Mouse (Mus musculus): ENCODE data around the gene Mitf. TPM values are rescaled to one million over a fixed set of nuclear protein-coding genes. Genes with fewer than 3 reads are reported as not detected.

Mitf gene
- polyA plus RNA-seq, 1 experiment = 2.6 TPM

GRCm38 (mm10) chr6:97995606-97996307 is 188.9 kb downstream of the Mitf start:
- H3K27me3 ChIP-seq (ENCODE audit: control insufficient read depth, insufficient read depth, low read length) = no peaks in the 10 kb centered on the region
- no peak overlapping the region for H3K27ac ChIP-seq (ENCODE audit: insufficient read depth, low read length)
- no peak for TF ChIP-seq CTCF (IDR thresholded peaks at IDR 0.05; ENCODE audit: extremely low read depth, insufficient read depth, insufficient read length, insufficient replicate concordance)
- no peak for TF ChIP-seq POLR2A (IDR thresholded peaks at IDR 0.05; ENCODE audit: low read depth, low read length)
- no peak overlapping the region for H3K4me3 ChIP-seq (ENCODE audit: extremely low read depth, insufficient read depth, insufficient read length)
- H3K4me1 ChIP-seq (ENCODE audit: control insufficient read depth, insufficient read depth, insufficient read length) = no peaks in the 10 kb centered on the region
- no peak for DNase-seq (ENCODE audit: low read depth in 1 of 2, low spot score in 2 of 2)
- WGBS = 31% methylated on average over 11 of the region's 11 CpGs
- H3K36me3 ChIP-seq (ENCODE audit: control insufficient read depth, insufficient read depth, low read length) = no peaks in the 10 kb centered on the region

- no peaks in the 10 kb centered on the region for H3K36me3 ChIP-seq (ENCODE audit: control insufficient read depth, insufficient read depth, low read length)
- TF ChIP-seq POLR2A (IDR thresholded peaks at IDR 0.05; ENCODE audit: low read depth, low read length) (no peak), CTCF (IDR thresholded peaks at IDR 0.05; ENCODE audit: extremely low read depth, insufficient read depth, insufficient read length, insufficient replicate concordance) (no peak)
- 82% methylated on average over 4 of the region's 4 CpGs for WGBS
Measured at GRCm38 (mm10) chr6:98001551-98001950, 194.7 kb downstream of the Mitf start.

GRCm38 (mm10) chr6:98003114-98003513 is 196.3 kb downstream of the Mitf start:
- Histone ChIP-seq H3K4me1 (ENCODE audit: control insufficient read depth, insufficient read depth, insufficient read length) (no peaks in the 10 kb centered on the region), H3K36me3 (ENCODE audit: control insufficient read depth, insufficient read depth, low read length) (no peaks in the 10 kb centered on the region), H3K27me3 (ENCODE audit: control insufficient read depth, insufficient read depth, low read length) (no peaks in the 10 kb centered on the region), H3K27ac (ENCODE audit: insufficient read depth, low read length) (no peak overlapping the region), H3K4me3 (ENCODE audit: extremely low read depth, insufficient read depth, insufficient read length) (no peak overlapping the region)
- no peak for TF ChIP-seq CTCF (IDR thresholded peaks at IDR 0.05; ENCODE audit: extremely low read depth, insufficient read depth, insufficient read length, insufficient replicate concordance)
- TF ChIP-seq POLR2A (IDR thresholded peaks at IDR 0.05; ENCODE audit: low read depth, low read length) = no peak
- 16% methylated on average over 3 of the region's 3 CpGs for WGBS
- no peak for DNase-seq (ENCODE audit: low read depth in 1 of 2, low spot score in 2 of 2)

More at GRCm38 (mm10) chr6:98001551-98001950, 194.7 kb downstream of the Mitf start:
- no peak for DNase-seq (ENCODE audit: low read depth in 1 of 2, low spot score in 2 of 2)
- Histone ChIP-seq H3K27ac (ENCODE audit: insufficient read depth, low read length) (no peak overlapping the region), H3K4me1 (ENCODE audit: control insufficient read depth, insufficient read depth, insufficient read length) (no peaks in the 10 kb centered on the region), H3K27me3 (ENCODE audit: control insufficient read depth, insufficient read depth, low read length) (no peaks in the 10 kb centered on the region), H3K4me3 (ENCODE audit: extremely low read depth, insufficient read depth, insufficient read length) (no peak overlapping the region)

- no peaks in the 10 kb centered on the region for H3K36me3 ChIP-seq (ENCODE audit: control insufficient read depth, insufficient read depth, low read length)
- TF ChIP-seq CTCF (IDR thresholded peaks at IDR 0.05; ENCODE audit: extremely low read depth, insufficient read depth, insufficient read length, insufficient replicate concordance) (peak; percentile 6; the same call in 1 of the 2 replicates), POLR2A (IDR thresholded peaks at IDR 0.05; ENCODE audit: low read depth, low read length) (no peak)
- WGBS = 71% methylated on average over 1 of the region's 1 CpGs
- H3K27me3 ChIP-seq (ENCODE audit: control insufficient read depth, insufficient read depth, low read length) = no peaks in the 10 kb centered on the region
- no peak overlapping the region for H3K27ac ChIP-seq (ENCODE audit: insufficient read depth, low read length)
- no peak overlapping the region for H3K4me3 ChIP-seq (ENCODE audit: extremely low read depth, insufficient read depth, insufficient read length)
- DNase-seq (ENCODE audit: low read depth in 1 of 2, low spot score in 2 of 2) = no peak
- H3K4me1 ChIP-seq (ENCODE audit: control insufficient read depth, insufficient read depth, insufficient read length) = no peaks in the 10 kb centered on the region
Measured at GRCm38 (mm10) chr6:98005566-98005965, 198.7 kb downstream of the Mitf start.

- TF ChIP-seq CTCF (IDR thresholded peaks at IDR 0.05; ENCODE audit: extremely low read depth, insufficient read depth, insufficient read length, insufficient replicate concordance) = no peak
- TF ChIP-seq POLR2A (IDR thresholded peaks at IDR 0.05; ENCODE audit: low read depth, low read length) = no peak
- no peaks in the 10 kb centered on the region for H3K36me3 ChIP-seq (ENCODE audit: control insufficient read depth, insufficient read depth, low read length)
- H3K27me3 ChIP-seq (ENCODE audit: control insufficient read depth, insufficient read depth, low read length) = no peaks in the 10 kb centered on the region
- no peak for DNase-seq (ENCODE audit: low read depth in 1 of 2, low spot score in 2 of 2)
- no peak overlapping the region for H3K4me3 ChIP-seq (ENCODE audit: extremely low read depth, insufficient read depth, insufficient read length)
- 90% methylated on average over 5 of the region's 5 CpGs for WGBS
- H3K4me1 ChIP-seq (ENCODE audit: control insufficient read depth, insufficient read depth, insufficient read length) = no peaks in the 10 kb centered on the region
- H3K27ac ChIP-seq (ENCODE audit: insufficient read depth, low read length) = no peak overlapping the region
Measured at GRCm38 (mm10) chr6:98015066-98015465, 208.2 kb downstream of the Mitf start.

GRCm38 (mm10) chr6:98015819-98016218 is 209.0 kb downstream of the Mitf start:
- DNase-seq (ENCODE audit: low read depth in 1 of 2, low spot score in 2 of 2) = no peak
- no peaks in the 10 kb centered on the region for H3K27me3 ChIP-seq (ENCODE audit: control insufficient read depth, insufficient read depth, low read length)
- TF ChIP-seq POLR2A (IDR thresholded peaks at IDR 0.05; ENCODE audit: low read depth, low read length) = no peak
- TF ChIP-seq CTCF (IDR thresholded peaks at IDR 0.05; ENCODE audit: extremely low read depth, insufficient read depth, insufficient read length, insufficient replicate concordance) = no peak
- WGBS = 38% methylated on average over 5 of the region's 5 CpGs
- no peaks in the 10 kb centered on the region for H3K36me3 ChIP-seq (ENCODE audit: control insufficient read depth, insufficient read depth, low read length)
- H3K4me3 ChIP-seq (ENCODE audit: extremely low read depth, insufficient read depth, insufficient read length) = no peak overlapping the region
- H3K27ac ChIP-seq (ENCODE audit: insufficient read depth, low read length) = no peak overlapping the region
- no peaks in the 10 kb centered on the region for H3K4me1 ChIP-seq (ENCODE audit: control insufficient read depth, insufficient read depth, insufficient read length)

GRCm38 (mm10) chr6:98023876-98024275 is 217.0 kb downstream of the Mitf start:
- Histone ChIP-seq H3K27ac (ENCODE audit: insufficient read depth, low read length) (no peak overlapping the region), H3K4me3 (ENCODE audit: extremely low read depth, insufficient read depth, insufficient read length) (no peak overlapping the region), H3K36me3 (ENCODE audit: control insufficient read depth, insufficient read depth, low read length) (no peaks in the 10 kb centered on the region), H3K27me3 (ENCODE audit: control insufficient read depth, insufficient read depth, low read length) (no peaks in the 10 kb centered on the region), H3K4me1 (ENCODE audit: control insufficient read depth, insufficient read depth, insufficient read length) (no peaks in the 10 kb centered on the region)
- TF ChIP-seq CTCF (IDR thresholded peaks at IDR 0.05; ENCODE audit: extremely low read depth, insufficient read depth, insufficient read length, insufficient replicate concordance) (no peak), POLR2A (IDR thresholded peaks at IDR 0.05; ENCODE audit: low read depth, low read length) (no peak)
- 34% methylated on average over 1 of the region's 1 CpGs for WGBS
- DNase-seq (ENCODE audit: low read depth in 1 of 2, low spot score in 2 of 2) = no peak
